Mouse (Mus musculus) forebrain, postnatal 0 days (tissue): ENCODE results near the gene Gm6763. TPM values are rescaled to one million over a fixed set of nuclear protein-coding genes. Genes with fewer than 3 reads are reported as not detected.

Experiments used
- polyA plus RNA-seq: library from polyadenylated mRNA; unstranded; fragments of >200 nt; fragmentation: Nextera tagmentation; extraction: Ambion mirVana; gene quantifications from 2 replicates; pipeline ENCODE4 v1.2.1, GENCODE M21; 2015
- total RNA-seq: library from RNA; depleted of rRNA; stranded (reverse); fragments of >200 nt; gene quantifications from 2 replicates; pipeline ENCODE4 v1.2.3, GENCODE M21; 2014; rRNA removed

Gene Gm6763
- total and polyA plus RNA-seq, 2 experiments from 2014 or later: not detected

Other genes with a start within 250 kb of the Gm6763 start
- not detected in 2 replicates for gene Gm21293, start 8.5 kb upstream of the Gm6763 start, total RNA-seq
- not detected in 2 replicates for gene Gm21293, start 8.5 kb upstream of the Gm6763 start, polyA plus RNA-seq
- gene Gm8764, start 8.5 kb downstream of the Gm6763 start, total RNA-seq: not detected in 2 replicates
- gene Gm8764, start 8.5 kb downstream of the Gm6763 start, polyA plus RNA-seq: not detected in 2 replicates
- not detected in 2 replicates for gene Gm21304, start 17.0 kb downstream of the Gm6763 start, total RNA-seq
- not detected in 2 replicates for gene Gm21304, start 17.0 kb downstream of the Gm6763 start, polyA plus RNA-seq
- gene Gm21312, start 25.5 kb downstream of the Gm6763 start, total RNA-seq: not detected in 2 replicates
- not detected in 2 replicates for gene Gm21312, start 25.5 kb downstream of the Gm6763 start, polyA plus RNA-seq
- gene Gm20765, start 34.0 kb downstream of the Gm6763 start, total RNA-seq: not detected in 2 replicates
- not detected in 2 replicates for gene Gm20765, start 34.0 kb downstream of the Gm6763 start, polyA plus RNA-seq
- not detected in 2 replicates for gene Gm4340, start 42.5 kb downstream of the Gm6763 start, total RNA-seq
- gene Gm4340, start 42.5 kb downstream of the Gm6763 start, polyA plus RNA-seq: not detected in 2 replicates